Mouse (Mus musculus): ENCODE results near the gene Cyb5d1.

Gene Cyb5d1

GRCm38 (mm10) chr11:69362021-69362420 lies 33.4 kb downstream of the Cyb5d1 start:
- DNase-seq (ENCODE audit: low spot score in 2 of 2): no peak

DNA sequence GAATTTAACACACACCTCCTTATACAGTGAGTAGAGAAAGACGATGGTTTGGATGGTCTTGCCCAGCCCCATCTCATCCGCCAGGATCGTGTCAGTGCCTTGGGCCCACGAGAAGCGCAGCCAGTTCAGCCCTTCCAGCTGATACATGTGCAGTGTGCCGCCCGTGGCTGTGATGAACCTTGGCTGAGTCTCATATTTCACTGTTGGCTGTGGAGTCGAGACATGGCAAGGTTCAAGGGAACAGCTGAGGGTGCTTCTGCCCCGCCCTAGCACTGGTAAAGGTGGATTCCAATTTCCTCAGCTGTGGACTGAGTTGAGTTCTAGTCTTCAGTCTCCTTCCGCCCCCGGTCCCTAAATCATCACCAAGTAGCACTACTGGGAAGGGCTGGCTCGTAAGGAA lies 37.7 kb downstream of the Cyb5d1 start:
- DNase-seq (ENCODE audit: low spot score in 2 of 2): no peak

GRCm38 (mm10) chr11:69356544-69356943 lies 38.9 kb downstream of the Cyb5d1 start:
- no peak for DNase-seq (ENCODE audit: low spot score in 2 of 2)

GRCm38 (mm10) chr11:69346441-69346840 lies 49.0 kb downstream of the Cyb5d1 start:
- DNase-seq (ENCODE audit: low spot score in 2 of 2): no peak
